27 mouse cellular contexts compared by ENCODE assay signal in the genomic region with DNA sequence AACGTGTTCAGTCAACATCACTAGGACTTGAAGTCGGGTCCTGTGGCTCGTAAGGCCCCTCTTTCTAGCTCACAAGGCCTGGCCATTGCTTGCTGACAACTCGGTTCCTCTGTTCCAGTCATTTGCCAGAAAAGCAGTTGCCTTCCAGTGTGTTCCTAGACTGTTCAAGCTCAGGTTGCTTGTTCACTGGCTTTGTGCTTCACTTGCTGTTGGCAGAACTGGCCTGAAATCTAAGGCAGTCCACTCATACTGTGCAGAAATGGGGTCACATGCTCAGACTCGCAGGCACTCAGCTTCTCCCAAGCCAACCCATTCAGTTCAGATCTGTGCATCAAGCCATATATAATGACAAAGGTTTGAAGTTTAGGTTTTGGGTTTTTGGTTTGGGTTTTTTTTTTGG. TPM values are rescaled to one million over a fixed set of nuclear protein-coding genes. Genes with fewer than 3 reads are reported as not detected.
A peak's percentile ranks its signal among the peaks of the same experiment; 100 is the strongest.
DNase-seq lines count a peak whose midpoint lies in the region; ATAC-seq and TF ChIP-seq lines count a peak whose summit lies in the region.
"Had no signal": no experiment of that assay in that cellular context is flagged by ENCODE, and none has a peak within 500 bp of the region (broad histone marks: within the 10 kb centered on the region; RNA-seq: fewer than 3 reads in every experiment).

No protein-coding gene starts in this region.

- no peaks in the 10 kb centered on the region for H3K27me3 ChIP-seq in ES-Bruce4 (ENCODE audit: control insufficient read depth, insufficient read depth, low read length, poor library complexity, severe bottlenecking)
- H3K27me3 ChIP-seq: forebrain, embryonic 15.5 days; heart, embryonic 15.5 days; liver, embryonic 13.5 days; megakaryocyte, embryonic 14.5 days; midbrain, embryonic 13.5 days had no signal

- no peak overlapping the region for H3K9ac ChIP-seq in ES-Bruce4 (ENCODE audit: low read depth, poor library complexity, severe bottlenecking)
- H3K9ac ChIP-seq: forebrain, embryonic 15.5 days; heart, embryonic 15.5 days; hindbrain, embryonic 14.5 days; liver, embryonic 13.5 days; midbrain, embryonic 13.5 days had no signal

- peaks cover 3% of the 10 kb centered on the region; the same call in 1 of the 2 replicates for H3K36me3 ChIP-seq in ES-Bruce4 (ENCODE audit: control insufficient read depth, insufficient read depth, low read length, poor library complexity, severe bottlenecking)
- H3K36me3 ChIP-seq: forebrain, embryonic 15.5 days had no signal

- no peak for TF ChIP-seq CTCF in ES-Bruce4 (IDR thresholded peaks at IDR 0.05; ENCODE audit: low read depth, low read length)

- no peak overlapping the region for H3K4me3 ChIP-seq in ES-Bruce4 (ENCODE audit: low read depth, low read length)
- H3K4me3 ChIP-seq: embryonic facial prominence, embryonic 10.5 days; forebrain, embryonic 15.5 days; heart, embryonic 15.5 days; left cerebral cortex, adult 2 months; liver, embryonic 13.5 days; megakaryocyte, embryonic 14.5 days; midbrain, embryonic 13.5 days had no signal

- no peak for TF ChIP-seq EP300 in ES-Bruce4 (IDR thresholded peaks at IDR 0.05; ENCODE audit: insufficient read depth, low read depth, low read length)

- TF ChIP-seq POLR2A in ES-Bruce4 (IDR thresholded peaks at IDR 0.05; ENCODE audit: insufficient read depth, low read length) = no peak

- 0 out of 2 replicates have a peak, but pooled peaks have one; percentile 27 for ATAC-seq in frontal cortex, adult (ENCODE audit: low TSS enrichment)
- ATAC-seq: forebrain, embryonic 15.5 days; inflammation-experienced regulatory T-cells, adult 6 months; midbrain, embryonic 13.5 days had no signal

- no peak for DNase-seq in frontal cortex, postnatal 36 days (ENCODE audit: low spot score in 2 of 2)
- DNase-seq in Muller cell, postnatal 12 days (ENCODE audit: inconsistent ontology term) = peak; percentile 61
- DNase-seq in cerebellum, postnatal 36 days = peak; percentile 43 to 54
- no peak for DNase-seq in kidney, postnatal 36 days
- DNase-seq in adrenal gland, postnatal 25 days = no peak
- DNase-seq: adrenal gland, postnatal 36 days; gastrocnemius, postnatal 36 days; heart, postnatal 36 days; kidney, adult 2 months; liver, embryonic 13.5 days had no signal

- no peaks in the 10 kb centered on the region for H3K9me3 ChIP-seq in ES-Bruce4 (replicated peaks; ENCODE audit: control insufficient read depth, insufficient read depth, low read length, poor library complexity, severe bottlenecking)
- H3K9me3 ChIP-seq: embryonic facial prominence, embryonic 10.5 days; forebrain, embryonic 15.5 days; heart, embryonic 15.5 days; liver, embryonic 13.5 days; midbrain, embryonic 13.5 days had no signal

- H3K4me1 ChIP-seq in ES-Bruce4 (ENCODE audit: control insufficient read depth, insufficient read depth, low read length) = peaks cover 15% of the 10 kb centered on the region
- H3K4me1 ChIP-seq: embryonic facial prominence, embryonic 10.5 days; midbrain, embryonic 13.5 days had no signal

- H3K27ac ChIP-seq in ES-Bruce4 (ENCODE audit: insufficient read depth, low read length) = peak overlapping the region; percentile 59
- H3K27ac ChIP-seq: embryonic facial prominence, embryonic 10.5 days; forebrain, embryonic 15.5 days; heart, embryonic 15.5 days; hindbrain, embryonic 14.5 days; kidney, postnatal 0 days; left cerebral cortex, adult 2 months; liver, embryonic 13.5 days; midbrain, embryonic 13.5 days had no signal

RNA-seq across cellular contexts. Expression of a gene that starts 34.1 kb away (rescaled TPM):
- not detected in 2 replicates for polyA plus RNA-seq in ES-Bruce4 (2011; ENCODE audit: insufficient read depth, insufficient read length, low read depth, missing spikeins)
- not detected in 2 replicates for total RNA-seq in adrenal gland, postnatal 25 days (2021)
- total RNA-seq: adrenal gland, postnatal 36 days; layer of hippocampus, postnatal 10 days; left cerebral cortex, adult 2 months; left cerebral cortex, postnatal 36 days; monocyte, adult 5-6 weeks; neutrophil, adult 5-6 weeks had no signal
- polyA plus RNA-seq: C2C12; cortical plate, adult 2 months; hindbrain, embryonic 14.5 days; liver, embryonic 13.5 days; midbrain, embryonic 13.5 days had no signal

Comparison
In these comparisons a context has a peak if more than half of its experiments do, and no peak if none do; other contexts are left out.
1. DNase-seq: peak in Muller cell, postnatal 12 days (single experiment) and cerebellum, postnatal 36 days (2 of 2); none in frontal cortex, postnatal 36 days (0 of 2), kidney, postnatal 36 days (0 of 2) and adrenal gland, postnatal 25 days (single experiment).